Mouse (Mus musculus) adrenal gland, postnatal 4 days (tissue): ENCODE results near the gene Phactr2. TPM values are rescaled to one million over a fixed set of nuclear protein-coding genes. Genes with fewer than 3 reads are reported as not detected.

Experiments
- DNase-seq, 2 experiments: peaks; one replicate each; pipeline ENCODE4 v3.0.0; 2021 to 2022; ENCODE audit warnings: low spot score in 2 of 2, mixed read lengths in 2 of 2
- total RNA-seq, 2 experiments: library from RNA; stranded (reverse); gene quantifications; 2 replicates each; pipeline ENCODE4 v1.2.3; 2021

Phactr2 gene
- total RNA-seq, 2 experiments from 2014 or later = 49.5 to 53.4 TPM

DNA sequence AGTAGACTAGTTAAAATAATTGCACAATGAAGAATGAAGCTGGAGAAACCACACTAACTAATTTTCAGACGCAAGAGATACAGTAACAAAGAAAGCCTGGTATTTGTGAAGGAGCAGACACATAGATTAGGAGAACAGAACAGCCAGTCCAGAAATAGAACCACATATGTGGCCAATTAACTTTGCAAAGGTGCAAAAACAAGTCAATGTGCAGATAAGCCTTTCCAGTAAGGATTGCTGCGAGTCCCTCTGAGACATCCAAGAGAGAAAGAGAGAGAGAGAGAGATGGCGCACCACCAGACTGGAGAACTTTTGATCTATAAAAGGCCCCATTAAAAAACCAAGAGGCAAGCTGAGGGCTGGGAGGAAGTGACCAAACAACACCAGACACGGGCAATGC is 190.8 kb downstream of the Phactr2 start:
- no peak for DNase-seq

GRCm38 (mm10) chr10:13280298-13280853 is 193.8 kb downstream of the Phactr2 start:
- no peak for DNase-seq

GRCm38 (mm10) chr10:13276298-13276697 is 197.9 kb downstream of the Phactr2 start:
- no peak for DNase-seq

- no peak for DNase-seq
Measured at GRCm38 (mm10) chr10:13275152-13275551, 199.1 kb downstream of the Phactr2 start.

DNA sequence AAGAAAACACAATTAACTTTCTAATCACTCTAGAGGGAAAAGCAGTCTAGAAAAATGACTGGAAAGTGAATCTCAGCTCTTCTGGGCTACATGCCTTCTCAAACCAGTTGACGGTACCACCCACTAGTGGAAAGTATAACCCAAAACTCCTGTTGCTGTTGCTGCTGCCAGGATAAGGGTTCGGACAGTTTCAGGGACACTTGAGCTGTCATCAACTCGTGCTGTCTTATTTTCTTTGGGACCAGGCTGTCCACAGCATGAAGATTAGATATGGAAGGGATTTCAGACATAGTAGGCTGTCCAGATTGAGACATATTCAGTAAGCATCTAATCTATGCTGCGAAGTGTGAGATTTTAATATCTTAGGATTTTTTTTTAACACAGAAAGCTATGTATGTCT is 199.5 kb downstream of the Phactr2 start:
- DNase-seq = no peak

DNA sequence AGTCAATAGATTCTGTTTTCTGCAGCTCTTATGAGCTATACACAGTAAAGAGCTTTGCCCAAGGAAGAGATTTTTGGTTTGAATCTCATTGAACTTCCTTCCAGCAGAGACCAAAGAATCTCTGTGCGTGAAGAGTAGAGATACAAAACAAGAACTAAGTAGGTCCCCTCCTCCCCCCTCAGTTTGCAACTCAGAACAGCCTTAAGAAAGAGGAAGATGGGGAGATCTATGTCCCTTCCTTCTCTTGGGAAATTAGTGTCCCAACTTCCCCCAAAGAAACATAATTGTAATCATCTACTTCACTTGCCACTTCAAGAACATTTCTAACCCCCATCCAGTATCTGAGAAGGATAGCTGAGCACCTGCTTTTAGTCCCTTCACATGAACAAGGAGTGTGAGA is 200.5 kb downstream of the Phactr2 start:
- DNase-seq = no peak

DNA sequence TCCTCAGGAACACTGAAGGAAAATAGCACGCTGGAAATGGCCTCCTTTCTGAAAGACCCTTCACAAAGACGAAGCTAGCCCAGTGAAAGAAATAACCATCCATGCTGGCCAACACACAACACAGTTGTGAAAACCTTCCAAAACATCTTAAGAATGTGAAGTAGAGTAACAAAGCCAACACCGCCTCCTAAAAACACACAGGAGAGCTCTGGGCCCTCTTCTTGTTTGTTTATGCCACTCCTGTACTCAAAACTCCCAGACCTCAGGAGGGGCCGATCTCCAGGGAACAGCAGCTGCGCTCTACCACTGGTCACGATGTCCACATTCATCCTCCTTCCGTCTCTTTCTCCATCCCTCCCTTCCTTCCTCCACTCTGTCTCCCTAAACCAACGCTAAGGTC is 202.5 kb downstream of the Phactr2 start:
- DNase-seq = no peak

DNA sequence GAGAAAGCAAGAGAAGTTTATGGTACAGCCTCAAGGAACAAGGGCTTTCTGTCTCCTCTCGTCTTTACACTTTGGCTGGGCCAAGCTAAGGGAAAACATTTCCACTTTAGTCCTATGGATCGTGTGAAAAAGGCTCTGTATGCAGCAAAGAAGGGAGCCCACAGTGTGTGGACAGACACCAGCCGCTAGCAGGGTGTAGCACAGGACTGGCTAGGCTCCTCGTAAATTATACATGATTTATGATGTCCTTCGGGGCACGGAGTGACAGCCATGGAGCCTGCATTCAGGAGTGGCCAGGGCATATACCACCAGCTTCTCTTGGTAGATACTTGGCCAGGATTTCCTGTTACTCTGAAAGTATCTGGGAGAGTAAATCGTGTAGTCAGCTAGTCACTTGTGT is 203.1 kb downstream of the Phactr2 start:
- DNase-seq = no peak

DNA sequence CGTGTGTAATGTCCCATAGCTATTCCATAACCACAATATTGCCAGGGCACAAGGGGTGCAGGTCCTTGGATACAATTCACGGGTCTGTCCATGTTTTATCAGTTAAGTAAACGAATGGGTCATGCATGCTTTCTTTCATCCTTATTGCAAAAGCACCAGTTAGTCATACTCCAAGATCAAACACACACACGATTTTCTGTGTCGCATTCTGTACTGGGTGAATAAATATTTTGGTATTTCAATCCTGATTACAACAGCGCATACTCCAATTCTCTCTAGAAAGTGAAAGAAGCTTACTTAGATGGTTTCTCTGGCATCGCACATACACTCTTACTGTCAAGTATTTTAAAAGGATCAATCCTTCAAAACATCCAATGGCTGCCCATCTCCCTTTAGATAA is 203.9 kb downstream of the Phactr2 start:
- no peak for DNase-seq

GRCm38 (mm10) chr10:13259251-13259650 is 215.0 kb downstream of the Phactr2 start:
- no peak for DNase-seq

- DNase-seq = no peak
Measured at GRCm38 (mm10) chr10:13256196-13256595, 218.0 kb downstream of the Phactr2 start.

- DNase-seq = no peak
Measured at GRCm38 (mm10) chr10:13250280-13250679, 223.9 kb downstream of the Phactr2 start.

DNA sequence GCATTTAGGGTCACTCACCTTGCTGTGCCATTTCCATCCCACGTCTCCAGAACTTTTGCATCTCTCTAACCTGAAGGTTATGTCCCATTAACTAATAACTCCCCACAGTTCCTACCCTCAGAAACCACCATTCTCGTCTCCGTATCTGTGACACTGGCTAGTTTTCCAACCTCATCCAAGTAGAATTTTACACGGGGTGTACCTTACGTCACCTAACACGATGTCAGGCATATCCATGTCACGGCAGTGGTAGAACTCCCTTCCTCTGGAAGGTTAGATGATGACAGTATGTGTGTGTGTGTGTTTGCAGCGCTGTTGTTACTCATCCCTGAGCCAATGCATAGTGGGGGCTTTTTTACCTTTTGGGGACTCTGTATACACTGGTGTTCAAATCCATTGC is 225.1 kb downstream of the Phactr2 start:
- DNase-seq = no peak

- no peak for DNase-seq
Measured at GRCm38 (mm10) chr10:13245714-13246113, 228.5 kb downstream of the Phactr2 start.

- no peak for DNase-seq
Measured at GRCm38 (mm10) chr10:13244192-13244591, 230.0 kb downstream of the Phactr2 start.

DNA sequence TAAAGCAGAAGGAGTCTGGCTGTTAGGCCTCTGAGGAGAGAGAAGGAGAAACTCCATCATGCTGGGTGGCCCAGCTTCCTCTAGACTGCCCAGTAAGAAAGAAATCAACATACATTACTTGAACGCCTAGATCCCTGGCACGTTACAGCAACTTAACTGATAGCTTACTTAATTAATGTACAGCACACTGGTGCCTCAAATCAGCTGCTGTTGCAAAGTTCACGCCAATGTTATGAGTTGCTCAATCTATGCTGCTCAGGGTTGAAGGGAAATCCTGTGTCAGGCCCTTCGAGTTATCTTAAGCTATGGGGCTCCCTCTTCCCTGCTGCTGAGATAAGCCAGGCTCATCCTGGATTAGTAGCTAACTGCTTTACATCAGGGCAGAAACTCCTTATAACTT is 233.8 kb downstream of the Phactr2 start:
- DNase-seq = no peak

DNA sequence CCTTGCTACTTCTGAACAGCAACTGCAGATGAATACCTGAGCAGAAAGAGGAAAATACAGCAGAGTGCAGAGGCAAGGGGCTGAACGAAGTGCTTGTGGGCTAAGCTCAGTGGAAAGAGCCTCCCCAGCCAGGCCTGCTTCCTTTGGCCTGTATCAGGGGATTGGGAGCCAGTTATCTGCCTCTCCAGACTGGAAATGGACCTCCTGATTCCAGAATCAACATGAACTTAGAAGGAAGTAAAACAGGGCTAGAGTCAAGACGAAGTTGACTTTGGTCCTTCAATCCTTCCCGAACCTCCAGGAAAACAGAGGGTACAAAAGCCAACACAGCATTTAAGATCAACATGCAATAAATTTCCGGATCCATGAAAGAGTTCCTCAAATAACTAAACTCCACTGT is 236.0 kb downstream of the Phactr2 start:
- no peak for DNase-seq

DNA sequence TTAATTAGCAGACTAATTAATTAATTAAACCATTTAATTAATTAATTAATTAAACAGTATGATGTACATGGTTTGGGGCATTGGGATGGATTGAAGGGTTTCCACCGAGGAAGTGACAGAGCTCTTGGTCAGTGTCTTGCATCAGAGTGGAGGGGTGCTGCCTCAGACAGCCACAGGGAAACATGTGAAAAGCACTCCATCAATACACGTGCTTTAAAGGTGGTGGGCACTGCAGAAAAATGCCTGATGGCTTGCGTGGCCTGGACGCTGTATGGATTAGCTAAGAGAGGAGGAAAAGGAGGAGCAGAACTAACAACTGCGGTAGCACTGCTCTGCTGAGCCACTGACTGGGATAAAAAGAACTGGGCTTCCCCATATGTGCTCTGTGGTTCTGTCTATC is 237.3 kb downstream of the Phactr2 start:
- no peak for DNase-seq

GRCm38 (mm10) chr10:13234503-13234902 is 239.7 kb downstream of the Phactr2 start:
- no peak for DNase-seq

DNA sequence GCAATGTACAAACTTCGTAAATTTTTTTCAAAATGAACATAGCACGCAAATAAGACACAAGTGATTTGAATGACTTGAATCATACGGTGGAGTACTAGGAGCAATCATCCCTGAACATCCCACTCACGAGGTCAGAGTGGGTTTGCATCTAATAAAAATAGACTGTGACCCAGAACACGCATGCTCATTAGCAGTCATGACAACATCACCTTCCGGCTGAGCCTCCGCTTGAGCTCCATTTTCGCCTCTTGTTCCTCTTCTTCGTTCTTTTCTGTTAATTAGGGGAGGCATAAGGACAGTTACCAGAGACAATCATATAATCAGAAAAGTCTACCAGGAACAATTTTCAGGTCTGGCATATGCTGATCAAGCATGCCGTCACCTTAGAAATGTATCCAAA is 240.3 kb downstream of the Phactr2 start:
- DNase-seq = no peak

- no peak for DNase-seq
Measured at GRCm38 (mm10) chr10:13233143-13233622, 241.0 kb downstream of the Phactr2 start.

DNA sequence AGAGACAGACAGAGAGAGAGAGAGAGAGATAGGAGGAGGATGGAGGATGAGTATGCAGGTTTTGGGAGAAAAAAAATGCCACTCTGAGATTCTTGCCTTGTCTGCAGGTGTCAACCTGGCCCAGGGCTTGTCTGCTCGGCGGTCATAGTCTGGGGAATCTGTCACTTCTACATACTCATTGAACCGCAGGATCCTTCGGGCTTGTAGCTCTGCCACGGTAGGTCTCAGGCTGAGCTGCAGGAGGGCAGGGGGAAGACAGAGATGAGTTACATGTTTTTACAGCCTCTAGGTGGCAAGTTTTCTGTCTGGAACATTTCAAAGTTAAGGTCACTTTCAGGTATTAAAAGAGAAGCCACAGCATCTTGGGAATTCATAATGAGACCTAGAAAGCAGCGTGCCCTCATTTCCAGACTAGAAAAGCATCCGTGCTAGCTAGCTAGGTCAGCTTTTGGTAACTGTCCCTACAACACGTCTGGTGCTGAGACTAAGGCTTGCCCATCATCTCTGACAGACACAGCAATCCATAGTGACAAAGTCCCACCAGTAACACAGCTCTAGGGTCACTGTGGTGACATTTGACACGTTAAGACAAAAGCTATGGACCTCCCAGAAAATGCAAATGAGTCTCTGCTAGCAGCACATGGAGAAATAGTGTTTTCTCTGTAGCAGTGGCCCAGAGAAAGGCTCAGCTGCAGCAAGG is 241.6 kb downstream of the Phactr2 start:
- DNase-seq = no peak

- DNase-seq = no peak
Measured at GRCm38 (mm10) chr10:13230716-13231115, 243.5 kb downstream of the Phactr2 start.
